Mouse (Mus musculus) gonadal fat pad, adult 2 months (tissue): Measurements from ENCODE around the gene Igsf8. TPM values are rescaled to one million over a fixed set of nuclear protein-coding genes. Genes with fewer than 3 reads are reported as not detected.

Source experiments
- DNase-seq: peaks from one replicate; pipeline ENCODE4 v3.0.0-alpha.2; 2012; ENCODE audit warnings: low read depth
- polyA plus RNA-seq: library from polyadenylated mRNA; depleted of rRNA; stranded (reverse); fragments of >200 nt; gene quantifications from 2 replicates; pipeline ENCODE4 v1.2.3, GENCODE M21; 2012

Igsf8 gene
- polyA plus RNA-seq, 1 experiment, result 88.9 TPM

DNA sequence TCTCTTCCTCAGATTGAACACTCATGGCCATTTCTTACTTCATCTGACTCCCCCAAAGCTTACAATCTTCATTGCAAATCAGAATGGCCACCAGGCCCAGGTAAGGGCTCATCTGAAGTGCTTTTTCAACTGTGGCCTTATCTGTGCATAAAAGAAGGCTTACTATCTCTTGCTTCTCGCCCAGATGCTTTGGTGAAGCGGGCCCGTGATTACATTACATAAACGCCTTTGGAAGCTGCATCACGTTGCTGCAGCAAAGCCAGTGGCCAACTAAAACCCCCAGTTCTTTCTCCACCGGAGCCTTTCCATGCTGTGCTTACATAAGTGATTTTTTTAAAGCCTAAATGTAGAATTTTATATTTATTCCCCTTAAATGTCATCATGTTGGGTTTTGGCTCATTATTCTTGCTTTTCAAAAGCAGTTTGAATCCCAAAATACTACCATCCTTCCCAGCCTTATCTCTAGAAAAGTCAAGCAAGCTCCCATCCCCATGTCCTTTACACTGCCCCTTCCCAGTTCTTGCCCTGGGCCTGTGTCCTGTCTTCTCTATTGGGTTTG is 62.4 kb downstream of the Igsf8 start:
- DNase-seq, result no peak

- DNase-seq, result no peak
Observed at GRCm38 (mm10) chr1:172324725-172325124, 63.3 kb downstream of the Igsf8 start.

DNA sequence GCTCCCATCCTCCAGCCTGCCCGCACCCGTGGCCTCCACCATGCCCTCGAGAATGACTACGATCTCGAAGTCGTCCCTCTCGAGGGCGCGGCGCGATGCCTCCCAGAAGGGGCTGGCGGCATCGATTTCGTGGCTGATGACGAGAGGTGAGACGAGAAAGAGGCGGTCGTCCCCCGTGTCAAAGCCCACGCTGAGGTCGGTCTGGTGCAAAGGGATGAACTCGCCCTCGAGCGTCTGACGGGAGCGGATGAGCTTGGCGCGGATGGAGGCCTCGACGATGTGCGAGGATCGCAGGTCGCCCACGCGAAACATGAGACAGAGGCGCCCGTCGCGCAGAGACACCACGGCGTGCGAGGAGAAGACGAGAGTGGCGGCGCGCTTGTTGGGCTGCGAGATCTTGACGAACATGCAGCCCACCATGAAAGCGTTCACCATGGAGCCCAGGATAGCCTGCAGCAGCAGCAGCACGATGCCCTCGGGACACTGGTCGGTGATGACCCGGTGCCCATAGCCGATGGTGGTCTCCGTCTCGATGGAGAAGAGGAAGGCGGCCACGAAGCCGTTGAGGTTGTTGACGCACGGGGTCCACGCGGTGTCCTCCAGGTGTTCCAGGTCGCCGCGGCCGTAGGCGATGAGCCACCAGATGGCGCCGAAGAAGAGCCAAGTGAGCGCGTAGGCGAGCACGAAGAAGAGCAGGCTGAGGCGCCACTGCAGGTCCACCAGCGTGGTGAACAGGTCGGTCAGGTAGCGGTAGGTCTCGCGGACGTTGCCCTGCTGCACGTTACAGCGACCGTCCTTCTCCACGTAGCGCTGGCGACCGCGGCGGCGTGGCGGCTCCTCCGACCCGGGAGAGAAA is 64.5 kb downstream of the Igsf8 start:
- no peak for DNase-seq

DNA sequence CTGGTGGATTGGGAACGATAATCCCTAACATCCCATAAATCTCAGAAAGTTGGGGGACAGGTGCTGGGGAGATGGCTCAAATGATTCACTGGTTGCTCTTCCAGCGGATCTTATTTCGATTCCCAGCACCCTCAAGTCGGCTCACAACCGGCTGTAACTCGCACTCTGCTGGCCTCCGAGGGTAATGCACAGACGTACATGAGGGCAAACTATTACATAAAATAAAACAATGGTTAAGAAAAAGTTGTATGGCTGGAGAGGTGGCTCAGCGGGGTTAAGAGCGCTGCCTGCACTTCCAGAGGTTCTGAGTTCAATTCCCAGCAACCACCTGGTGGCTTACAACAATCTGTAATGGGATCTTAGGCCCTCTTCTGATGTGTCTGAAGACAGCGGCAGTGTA is 65.2 kb downstream of the Igsf8 start:
- DNase-seq, result no peak

DNA sequence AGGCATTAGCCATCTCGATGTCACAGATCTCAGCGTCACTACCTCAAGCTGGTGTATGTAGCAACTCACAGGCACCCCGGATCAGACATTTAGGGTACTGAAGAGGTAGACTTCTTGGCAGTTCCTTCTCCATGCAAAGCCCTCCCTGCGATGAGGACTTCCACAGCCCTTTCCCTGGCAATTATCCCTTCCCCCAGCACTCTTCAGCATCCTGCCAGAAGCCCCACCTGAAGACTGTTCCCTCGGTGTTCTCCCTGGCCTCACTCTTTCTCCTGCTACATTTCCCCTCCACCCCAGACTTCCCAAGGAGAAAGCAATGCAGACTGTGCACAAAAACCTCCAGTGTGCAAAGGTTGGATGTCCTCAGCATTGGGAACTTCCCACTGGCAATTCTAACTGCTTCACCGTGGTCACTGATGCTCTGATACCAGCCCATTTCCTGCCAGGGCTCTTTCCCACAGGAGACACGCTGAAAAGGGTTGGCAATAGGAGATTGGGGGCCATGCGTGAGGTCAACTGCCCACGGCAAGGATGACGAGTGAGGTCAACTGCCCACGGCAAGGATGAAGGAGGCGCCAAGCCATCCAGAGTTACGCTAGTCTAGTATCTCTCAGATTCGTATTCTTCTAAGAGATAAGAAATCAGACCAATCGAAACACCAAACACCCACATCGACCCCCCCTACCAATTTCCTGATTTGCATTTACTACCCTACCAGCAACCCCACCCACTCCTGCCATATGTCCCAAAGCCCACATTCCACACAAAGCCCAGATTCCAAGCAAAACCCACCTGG is 66.0 kb downstream of the Igsf8 start:
- no peak for DNase-seq

- DNase-seq, result no peak
Observed at GRCm38 (mm10) chr1:172328041-172328440, 66.6 kb downstream of the Igsf8 start.

DNA sequence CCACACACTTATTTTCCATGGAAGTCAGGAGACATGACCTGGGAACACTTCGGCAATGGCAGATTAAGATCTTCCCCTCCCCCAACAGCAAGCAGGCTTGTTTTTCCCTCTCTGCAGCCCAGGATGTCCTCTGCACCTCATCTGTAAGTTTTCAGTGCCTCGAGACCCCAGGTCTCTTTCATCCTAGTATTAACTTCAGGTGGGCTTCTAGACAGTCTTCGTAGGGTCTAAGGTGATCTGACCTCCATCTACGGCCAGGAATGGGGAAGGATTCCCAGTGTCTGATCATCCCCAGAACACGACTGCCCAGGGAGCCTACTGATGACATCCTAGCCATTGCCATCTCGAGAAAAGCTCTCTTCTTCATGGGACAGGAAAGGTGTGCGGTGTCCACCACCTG is 67.0 kb downstream of the Igsf8 start:
- DNase-seq, result no peak

DNA sequence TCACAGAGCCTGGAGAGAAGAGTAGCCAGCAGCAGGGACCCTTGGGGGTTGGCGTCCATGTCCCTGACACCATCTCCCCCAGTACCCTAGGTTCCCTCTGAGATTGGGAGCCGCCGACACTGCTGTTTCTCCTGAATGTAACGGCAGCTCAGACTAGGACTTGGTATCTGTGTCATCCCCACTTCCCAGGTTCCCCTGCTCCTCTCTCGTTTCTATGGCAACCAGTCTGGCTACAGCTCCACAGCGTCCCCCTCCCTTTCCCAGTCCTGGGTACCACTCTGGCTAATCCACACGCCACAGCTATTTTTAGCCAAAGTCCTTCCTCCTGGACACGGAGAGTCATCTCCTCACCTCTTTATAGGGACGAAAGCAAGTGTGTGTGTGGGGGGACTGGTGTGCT is 67.7 kb downstream of the Igsf8 start, which contains the start of gene Kcnj9:
TSS of gene Kcnj9 (minus strand) at position 188 of the 400 bp plus-strand sequence.
- no peak for DNase-seq

DNA sequence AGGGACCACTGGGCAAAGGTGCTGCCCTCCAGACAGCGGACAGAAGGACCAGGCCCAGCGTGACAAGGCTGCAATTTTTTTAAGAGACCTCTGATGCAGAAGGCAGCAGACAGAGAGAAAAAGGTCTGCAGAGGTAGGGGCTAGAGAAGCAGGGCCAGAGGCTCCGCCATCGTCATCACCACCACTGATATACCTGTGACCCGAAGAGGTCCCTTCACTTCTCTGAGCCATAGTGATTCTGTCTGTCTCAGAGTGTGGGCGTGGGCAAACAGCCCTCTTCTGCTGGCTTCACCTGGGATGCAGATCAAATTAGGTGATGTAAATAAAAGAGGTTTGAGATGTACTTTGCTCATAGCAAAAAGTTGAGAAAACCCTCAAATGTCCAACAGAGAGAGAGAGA is 68.2 kb downstream of the Igsf8 start:
- no peak for DNase-seq

GRCm38 (mm10) chr1:172331422-172331947 is 70.0 kb downstream of the Igsf8 start:
- no peak for DNase-seq

GRCm38 (mm10) chr1:172332925-172333324 is 71.5 kb downstream of the Igsf8 start:
- no peak for DNase-seq

DNA sequence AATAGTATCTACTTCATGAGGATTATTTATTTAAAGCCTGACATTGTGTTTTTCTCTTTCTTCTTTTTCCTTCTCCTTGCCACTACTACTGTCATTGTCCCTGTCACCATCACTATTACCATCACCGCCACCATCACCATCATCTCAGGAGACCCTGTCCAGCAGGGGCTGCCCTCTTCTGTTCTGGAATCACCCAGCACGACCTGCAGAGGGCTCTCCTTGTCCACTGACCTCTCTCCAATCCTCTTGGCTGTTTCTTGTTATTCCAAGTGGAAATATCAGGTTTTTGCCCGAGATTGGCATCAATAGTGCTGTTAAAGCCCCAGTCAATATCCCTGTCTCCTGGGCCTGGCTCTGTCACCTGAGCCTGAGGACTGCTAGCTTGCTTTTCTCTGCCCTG is 72.1 kb downstream of the Igsf8 start:
- no peak for DNase-seq

DNA sequence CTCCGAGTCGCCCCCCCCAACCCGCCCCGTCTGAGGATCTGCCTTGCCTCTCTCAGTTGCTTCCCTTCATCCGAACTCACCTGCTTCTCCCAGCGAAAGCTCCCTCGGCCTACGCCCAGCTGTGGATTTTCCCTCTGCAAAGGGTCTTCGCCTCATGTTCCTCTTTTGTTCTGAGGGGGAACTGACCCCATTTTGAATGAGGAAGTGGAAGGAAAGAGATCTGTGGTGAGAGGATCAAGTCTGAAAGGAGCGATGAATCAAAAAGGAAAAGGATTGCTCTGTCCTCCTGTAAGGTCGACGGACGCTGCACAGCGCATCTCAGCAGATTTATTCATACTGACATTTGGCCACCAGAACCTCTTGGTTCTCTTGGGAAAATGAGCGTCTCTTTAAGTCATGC is 74.4 kb downstream of the Igsf8 start:
- no peak for DNase-seq

DNA sequence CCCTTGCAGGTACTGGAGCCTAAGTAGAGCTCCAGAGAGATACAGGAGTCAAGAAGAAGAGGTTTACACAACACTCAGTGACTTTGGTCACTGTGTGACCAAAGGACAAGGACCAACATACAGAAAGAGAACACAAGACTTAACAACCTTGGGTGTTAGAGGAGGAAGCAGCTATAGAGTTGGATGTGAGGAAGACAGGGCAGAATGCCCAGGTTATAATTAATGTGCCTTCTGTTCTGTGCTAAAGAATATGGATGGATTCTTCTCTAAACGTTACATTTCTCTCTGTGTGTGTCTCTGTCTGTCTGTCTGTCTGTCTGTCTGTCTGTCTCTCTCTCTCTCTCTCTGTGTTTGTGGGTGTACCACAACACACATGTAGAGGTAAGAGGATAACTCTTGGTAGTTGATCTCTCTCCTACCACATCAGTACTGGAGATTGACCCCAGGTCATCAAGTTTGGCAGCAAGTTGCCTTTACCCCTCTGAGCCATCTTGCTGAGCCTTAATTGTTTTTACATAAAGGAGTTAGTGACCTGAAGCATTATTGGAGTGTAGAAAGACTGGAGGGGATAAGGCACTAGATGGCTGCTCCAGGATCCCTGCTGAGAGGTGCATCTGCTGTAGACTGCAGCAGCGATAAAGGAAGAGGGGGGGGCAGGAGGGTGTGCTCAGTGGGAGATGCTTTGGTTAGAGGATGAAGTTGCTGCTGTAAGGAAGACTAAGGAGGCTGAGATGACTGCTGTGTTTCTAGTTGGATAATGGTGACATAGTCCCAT is 76.2 kb downstream of the Igsf8 start:
- no peak for DNase-seq

DNA sequence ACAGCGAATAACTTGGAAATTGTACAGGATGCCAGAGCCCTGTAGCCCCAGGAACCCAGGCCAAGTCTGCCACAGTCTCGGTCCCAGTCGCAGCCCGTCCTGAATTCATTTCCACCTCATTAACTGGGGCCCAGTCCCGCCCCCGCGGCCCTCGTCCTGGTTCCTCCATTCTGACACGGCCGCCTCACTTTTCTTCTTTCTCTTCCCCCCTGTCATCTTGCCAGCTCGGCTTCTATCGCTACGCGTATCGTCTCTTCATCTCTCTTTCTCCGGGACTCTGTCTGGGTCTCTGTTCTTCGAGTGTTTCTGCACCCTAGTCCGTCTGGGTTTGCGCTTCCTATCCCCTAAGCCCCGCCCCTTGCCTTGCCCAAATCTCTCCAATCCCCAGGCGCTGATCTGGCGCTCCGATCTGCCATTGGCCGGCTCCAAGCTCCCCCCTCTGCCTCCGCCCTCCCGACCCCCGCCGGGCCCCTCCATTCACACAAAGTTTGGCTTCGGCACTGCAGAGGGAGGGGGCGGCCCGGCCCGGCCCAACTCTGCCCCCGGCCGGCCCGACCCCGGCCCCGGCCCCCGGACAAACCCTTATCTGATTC is 79.4 kb downstream of the Igsf8 start, which contains the start of gene Kcnj10:
TSS of gene Kcnj10 (plus strand) at position 482 of the 593 bp plus-strand sequence.
- DNase-seq, result no peak

- no peak for DNase-seq
Observed at GRCm38 (mm10) chr1:172341386-172341785, 79.9 kb downstream of the Igsf8 start.

DNA sequence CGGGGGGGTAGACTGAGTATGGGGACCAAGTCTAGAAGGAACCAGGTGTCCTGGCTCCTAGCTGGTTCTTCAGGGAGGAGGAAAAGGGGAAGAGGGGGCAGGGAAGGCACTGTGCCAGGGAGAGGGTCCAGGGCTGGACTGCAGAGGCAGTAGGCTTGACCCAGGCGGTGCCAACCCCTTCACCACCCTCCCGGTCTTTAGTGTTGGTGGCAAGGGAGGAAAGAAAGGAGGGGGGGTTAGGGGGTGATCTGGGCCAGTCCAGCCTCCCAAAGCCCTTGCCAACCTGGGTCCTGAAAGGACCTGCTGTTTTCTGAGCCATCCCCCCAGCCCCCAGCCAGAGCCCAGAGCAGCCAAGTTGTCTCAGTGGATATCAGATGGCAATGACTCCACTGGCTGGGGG is 81.3 kb downstream of the Igsf8 start:
- DNase-seq, result no peak

DNA sequence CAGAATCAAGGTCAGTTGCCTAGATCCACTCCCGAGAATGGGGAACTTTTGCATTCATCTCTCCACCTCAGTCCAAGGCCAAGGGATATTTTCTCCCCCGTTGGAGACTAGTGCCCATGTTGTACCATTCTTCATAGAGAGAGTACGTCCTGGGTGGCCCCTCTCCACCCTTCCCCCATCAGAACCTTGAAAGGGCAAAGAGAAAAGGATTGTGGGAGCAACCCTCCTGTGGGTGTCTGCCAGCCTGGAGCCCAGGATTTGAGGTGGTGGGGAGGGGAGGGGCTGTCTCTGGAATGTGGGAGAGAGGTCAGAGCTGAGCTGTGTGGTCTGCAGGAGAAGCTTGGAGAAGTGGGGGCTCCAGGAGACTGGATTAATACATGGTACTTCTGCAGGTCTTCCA is 82.5 kb downstream of the Igsf8 start:
- no peak for DNase-seq

DNA sequence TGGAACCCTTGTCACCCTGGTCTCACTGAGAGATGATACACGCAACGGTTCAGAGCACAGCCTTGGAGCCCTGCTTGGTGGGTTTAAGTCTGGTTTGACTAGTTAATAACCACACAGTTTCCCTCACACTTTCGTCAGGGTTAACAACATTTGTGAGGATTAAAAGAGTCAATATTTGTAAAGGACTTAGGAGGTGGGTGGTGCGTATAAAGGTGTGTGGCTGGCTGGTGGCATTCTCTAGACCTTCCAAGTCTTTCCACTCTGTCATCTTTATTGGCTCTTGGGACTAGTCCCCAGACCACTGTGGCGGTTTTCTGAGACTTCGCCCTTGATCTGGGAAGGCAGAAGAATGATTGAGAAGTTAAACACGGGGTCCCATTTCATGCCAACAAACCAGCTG is 83.4 kb downstream of the Igsf8 start:
- no peak for DNase-seq

GRCm38 (mm10) chr1:172346707-172347106 is 85.3 kb downstream of the Igsf8 start:
- DNase-seq, result no peak

DNA sequence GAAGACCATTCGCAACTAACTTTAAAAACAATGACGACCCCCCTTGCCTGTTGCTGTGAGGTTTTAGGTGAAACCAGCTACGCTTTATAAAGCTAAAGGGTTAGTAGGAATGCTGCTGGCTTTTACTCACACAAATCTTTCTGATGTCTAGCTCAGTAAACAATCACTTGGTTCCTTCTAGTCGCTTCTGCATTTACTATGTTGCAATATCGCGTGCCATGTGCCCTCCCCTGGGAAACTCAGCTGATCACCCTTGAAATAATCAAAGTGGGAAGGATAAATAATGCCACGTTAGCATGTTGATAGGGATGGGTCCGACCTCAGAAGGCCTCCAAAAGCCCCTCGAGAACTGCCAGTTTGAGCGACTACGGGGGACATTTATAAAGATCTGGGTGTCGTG is 85.9 kb downstream of the Igsf8 start:
- DNase-seq, result no peak
